Mouse (Mus musculus): ENCODE measurements around the gene Mboat2. TPM values are rescaled to one million over a fixed set of nuclear protein-coding genes. Genes with fewer than 3 reads are reported as not detected.

Mboat2 gene
- polyA plus RNA-seq, 1 experiment, result 17.2 TPM

GRCm38 (mm10) chr12:24918575-24919262 is 88.0 kb downstream of the Mboat2 start:
- H3K4me1 ChIP-seq (ENCODE audit: control insufficient read depth, insufficient read depth, low read length), result no peaks in the 10 kb centered on the region
- TF ChIP-seq CTCF (IDR thresholded peaks at IDR 0.05; ENCODE audit: borderline replicate concordance, insufficient read depth, low read length) (no peak), POLR2A (IDR thresholded peaks at IDR 0.05; ENCODE audit: low read depth, low read length) (no peak)
- no peak overlapping the region for H3K27ac ChIP-seq (ENCODE audit: insufficient read depth, low read length)
- no peak overlapping the region for H3K4me3 ChIP-seq (ENCODE audit: insufficient read depth, low read length)

- no peak for TF ChIP-seq CTCF (IDR thresholded peaks at IDR 0.05; ENCODE audit: borderline replicate concordance, insufficient read depth, low read length)
- no peak overlapping the region for H3K27ac ChIP-seq (ENCODE audit: insufficient read depth, low read length)
- no peaks in the 10 kb centered on the region for H3K4me1 ChIP-seq (ENCODE audit: control insufficient read depth, insufficient read depth, low read length)
- H3K4me3 ChIP-seq (ENCODE audit: insufficient read depth, low read length), result no peak overlapping the region
Observed at GRCm38 (mm10) chr12:24920861-24921260, 90.2 kb downstream of the Mboat2 start.

- TF ChIP-seq POLR2A (IDR thresholded peaks at IDR 0.05; ENCODE audit: low read depth, low read length) (no peak), CTCF (IDR thresholded peaks at IDR 0.05; ENCODE audit: borderline replicate concordance, insufficient read depth, low read length) (no peak)
- Histone ChIP-seq H3K4me3 (ENCODE audit: insufficient read depth, low read length) (no peak overlapping the region), H3K4me1 (ENCODE audit: control insufficient read depth, insufficient read depth, low read length) (no peaks in the 10 kb centered on the region), H3K27ac (ENCODE audit: insufficient read depth, low read length) (no peak overlapping the region)
Observed at GRCm38 (mm10) chr12:24924003-24924402, 93.3 kb downstream of the Mboat2 start.

- Histone ChIP-seq H3K4me1 (ENCODE audit: control insufficient read depth, insufficient read depth, low read length) (no peaks in the 10 kb centered on the region), H3K27ac (ENCODE audit: insufficient read depth, low read length) (no peak overlapping the region), H3K4me3 (ENCODE audit: insufficient read depth, low read length) (no peak overlapping the region)
- TF ChIP-seq CTCF (IDR thresholded peaks at IDR 0.05; ENCODE audit: borderline replicate concordance, insufficient read depth, low read length) (no peak), POLR2A (IDR thresholded peaks at IDR 0.05; ENCODE audit: low read depth, low read length) (no peak)
Observed at GRCm38 (mm10) chr12:24925276-24925675, 94.6 kb downstream of the Mboat2 start.

GRCm38 (mm10) chr12:24925684-24926083 is 95.0 kb downstream of the Mboat2 start:
- TF ChIP-seq CTCF (IDR thresholded peaks at IDR 0.05; ENCODE audit: borderline replicate concordance, insufficient read depth, low read length) (no peak), POLR2A (IDR thresholded peaks at IDR 0.05; ENCODE audit: low read depth, low read length) (no peak)
- Histone ChIP-seq H3K4me1 (ENCODE audit: control insufficient read depth, insufficient read depth, low read length) (no peaks in the 10 kb centered on the region), H3K27ac (ENCODE audit: insufficient read depth, low read length) (no peak overlapping the region), H3K4me3 (ENCODE audit: insufficient read depth, low read length) (no peak overlapping the region)

- H3K27ac ChIP-seq (ENCODE audit: insufficient read depth, low read length), result no peak overlapping the region
Observed at GRCm38 (mm10) chr12:24928051-24928748, 97.5 kb downstream of the Mboat2 start.

GRCm38 (mm10) chr12:24929043-24929442 is 98.4 kb downstream of the Mboat2 start:
- no peak overlapping the region for H3K27ac ChIP-seq (ENCODE audit: insufficient read depth, low read length)
- no peak for TF ChIP-seq CTCF (IDR thresholded peaks at IDR 0.05; ENCODE audit: borderline replicate concordance, insufficient read depth, low read length)
- TF ChIP-seq POLR2A (IDR thresholded peaks at IDR 0.05; ENCODE audit: low read depth, low read length), result no peak
- H3K4me3 ChIP-seq (ENCODE audit: insufficient read depth, low read length), result no peak overlapping the region
- H3K4me1 ChIP-seq (ENCODE audit: control insufficient read depth, insufficient read depth, low read length), result no peaks in the 10 kb centered on the region

More at GRCm38 (mm10) chr12:24928051-24928748, 97.5 kb downstream of the Mboat2 start:
- Histone ChIP-seq H3K4me1 (ENCODE audit: control insufficient read depth, insufficient read depth, low read length) (no peaks in the 10 kb centered on the region), H3K4me3 (ENCODE audit: insufficient read depth, low read length) (no peak overlapping the region)
- no peak for TF ChIP-seq POLR2A (IDR thresholded peaks at IDR 0.05; ENCODE audit: low read depth, low read length)
- no peak for TF ChIP-seq CTCF (IDR thresholded peaks at IDR 0.05; ENCODE audit: borderline replicate concordance, insufficient read depth, low read length)

GRCm38 (mm10) chr12:24930760-24931159 is 100.1 kb downstream of the Mboat2 start:
- H3K4me1 ChIP-seq (ENCODE audit: control insufficient read depth, insufficient read depth, low read length), result no peaks in the 10 kb centered on the region
- TF ChIP-seq CTCF (IDR thresholded peaks at IDR 0.05; ENCODE audit: borderline replicate concordance, insufficient read depth, low read length) (no peak), POLR2A (IDR thresholded peaks at IDR 0.05; ENCODE audit: low read depth, low read length) (no peak)
- H3K4me3 ChIP-seq (ENCODE audit: insufficient read depth, low read length), result no peak overlapping the region
- H3K27ac ChIP-seq (ENCODE audit: insufficient read depth, low read length), result no peak overlapping the region

GRCm38 (mm10) chr12:24932120-24932519 is 101.4 kb downstream of the Mboat2 start:
- TF ChIP-seq POLR2A (IDR thresholded peaks at IDR 0.05; ENCODE audit: low read depth, low read length) (no peak), CTCF (IDR thresholded peaks at IDR 0.05; ENCODE audit: borderline replicate concordance, insufficient read depth, low read length) (no peak)
- no peak overlapping the region for H3K27ac ChIP-seq (ENCODE audit: insufficient read depth, low read length)

GRCm38 (mm10) chr12:24933206-24933775 is 102.6 kb downstream of the Mboat2 start:
- H3K4me1 ChIP-seq (ENCODE audit: control insufficient read depth, insufficient read depth, low read length), result no peaks in the 10 kb centered on the region
- H3K27ac ChIP-seq (ENCODE audit: insufficient read depth, low read length), result no peak overlapping the region
- no peak for TF ChIP-seq CTCF (IDR thresholded peaks at IDR 0.05; ENCODE audit: borderline replicate concordance, insufficient read depth, low read length)
- no peak for TF ChIP-seq POLR2A (IDR thresholded peaks at IDR 0.05; ENCODE audit: low read depth, low read length)
- no peak overlapping the region for H3K4me3 ChIP-seq (ENCODE audit: insufficient read depth, low read length)

More at GRCm38 (mm10) chr12:24932120-24932519, 101.4 kb downstream of the Mboat2 start:
- Histone ChIP-seq H3K4me3 (ENCODE audit: insufficient read depth, low read length) (no peak overlapping the region), H3K4me1 (ENCODE audit: control insufficient read depth, insufficient read depth, low read length) (no peaks in the 10 kb centered on the region)
